Mouse (Mus musculus) olfactory bulb, adult 2 months (tissue): ENCODE measurements around the gene Plekhm1. TPM values are rescaled to one million over a fixed set of nuclear protein-coding genes. Genes with fewer than 3 reads are reported as not detected.

Experiments
- H3K27ac ChIP-seq: fragments of 200-500 bp; 2 replicates; pipeline ENCODE4 v1.5.1; 2012; ENCODE audit warnings: low read depth, low read length; ENCODE audit not compliant: insufficient read depth
- H3K4me1 ChIP-seq: fragments of 200-500 bp; 2 replicates; pipeline ENCODE4 v1.6.1; 2012; ENCODE audit warnings: low read length; ENCODE audit not compliant: control insufficient read depth, insufficient read depth
- H3K4me3 ChIP-seq: fragments of 200-500 bp; 2 replicates; pipeline ENCODE4 v1.5.1; 2012; ENCODE audit warnings: mild to moderate bottlenecking, low read depth, low read length, moderate library complexity; ENCODE audit not compliant: insufficient read depth
- CTCF ChIP-seq: fragments of 200-500 bp; IDR thresholded peaks from 2 replicates; pipeline ENCODE4 v1.5.1; 2012; ENCODE audit warnings: low read depth, mild to moderate bottlenecking, low read length, moderate library complexity; ENCODE audit not compliant: insufficient read depth
- POLR2A ChIP-seq: fragments of 200-500 bp; IDR thresholded peaks from 2 replicates; pipeline ENCODE4 v1.6.1; 2012; ENCODE audit warnings: mild to moderate bottlenecking, low read depth, low read length, moderate library complexity; ENCODE audit not compliant: insufficient read depth
- WGBS: fragments of 180-500 bp; shearing (Covaris S2); methylation state at CpG from one replicate; pipeline ENCODE4 v1.1.7; 2018; 5-methylcytosine and 5-hydroxymethylcytosine counted together
- polyA plus RNA-seq: library from polyadenylated mRNA; stranded (reverse); fragments of >200 nt; gene quantifications from 2 replicates; pipeline ENCODE4 v1.2.4, GENCODE M21; 2012; ENCODE audit warnings: low replicate concordance; ENCODE audit not compliant: missing spikeins, insufficient read depth, insufficient read length

Gene Plekhm1
- polyA plus RNA-seq, 1 experiment = not detected

DNA sequence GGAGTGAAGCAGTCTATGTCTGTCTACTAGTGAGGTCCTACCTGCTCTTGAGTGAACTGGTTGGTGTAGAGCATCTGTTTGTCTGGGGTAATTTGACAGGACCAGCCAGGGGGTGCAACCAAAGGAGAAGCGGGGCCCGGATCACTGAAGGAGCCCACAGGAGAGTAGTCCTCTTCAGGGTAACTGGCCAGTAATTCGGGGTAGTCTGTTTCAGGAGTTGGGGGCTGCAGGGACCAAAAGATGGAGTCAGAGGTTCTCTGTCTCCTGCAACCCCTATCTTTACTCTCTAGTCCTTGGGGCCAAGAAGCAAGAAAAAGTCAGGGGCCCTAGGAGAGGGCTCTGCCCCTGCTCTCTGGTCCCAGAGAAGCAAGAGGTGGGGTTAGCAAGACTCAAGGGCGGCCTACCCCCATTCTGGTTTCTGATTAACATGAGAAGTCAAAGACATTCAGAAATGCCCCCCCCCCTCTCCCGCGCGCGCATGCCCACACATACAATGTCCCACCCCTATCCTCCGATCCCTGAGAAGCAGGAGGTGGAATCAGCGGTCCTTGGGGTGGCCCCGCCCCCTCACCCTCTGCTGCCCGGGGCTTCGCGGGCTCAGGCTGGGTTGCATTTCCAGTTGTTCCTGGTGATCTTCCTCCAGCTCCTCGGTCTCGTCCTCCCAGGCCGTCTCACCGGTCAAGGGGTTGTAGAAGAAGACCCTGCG, 72.9 kb downstream of the Plekhm1 start:
- TF ChIP-seq POLR2A (no peak), CTCF (no peak)
- 59% methylated on average over 19 of the region's 19 CpGs for WGBS
- Histone ChIP-seq H3K27ac (no peak overlapping the region), H3K4me3 (no peak overlapping the region), H3K4me1 (peaks cover 8% of the 10 kb centered on the region)

DNA sequence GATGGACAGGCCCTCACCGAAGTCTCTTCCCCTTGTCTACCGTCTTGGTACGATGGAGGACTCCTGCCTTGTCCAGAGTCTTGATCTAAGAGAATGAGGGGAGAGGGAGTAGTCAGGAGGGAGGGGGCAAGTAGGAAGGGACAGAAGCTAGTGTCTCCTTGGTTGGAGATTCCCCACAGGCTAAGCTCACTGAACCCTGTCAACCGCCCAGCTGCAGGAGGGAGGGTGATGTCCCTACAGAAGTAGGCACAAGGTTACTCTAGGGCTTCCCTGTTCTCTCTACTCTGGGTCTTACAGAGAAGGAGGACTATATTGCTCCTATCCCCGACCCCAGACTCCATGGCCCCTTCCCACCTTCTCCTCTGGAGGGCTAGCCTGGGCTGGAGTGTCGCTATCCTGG, 73.8 kb downstream of the Plekhm1 start:
- peaks cover 14% of the 10 kb centered on the region for H3K4me1 ChIP-seq
- WGBS = 97% methylated on average over 6 of the region's 6 CpGs
- TF ChIP-seq CTCF (no peak), POLR2A (no peak)
- H3K4me3 ChIP-seq = no peak overlapping the region
- no peak overlapping the region for H3K27ac ChIP-seq

DNA sequence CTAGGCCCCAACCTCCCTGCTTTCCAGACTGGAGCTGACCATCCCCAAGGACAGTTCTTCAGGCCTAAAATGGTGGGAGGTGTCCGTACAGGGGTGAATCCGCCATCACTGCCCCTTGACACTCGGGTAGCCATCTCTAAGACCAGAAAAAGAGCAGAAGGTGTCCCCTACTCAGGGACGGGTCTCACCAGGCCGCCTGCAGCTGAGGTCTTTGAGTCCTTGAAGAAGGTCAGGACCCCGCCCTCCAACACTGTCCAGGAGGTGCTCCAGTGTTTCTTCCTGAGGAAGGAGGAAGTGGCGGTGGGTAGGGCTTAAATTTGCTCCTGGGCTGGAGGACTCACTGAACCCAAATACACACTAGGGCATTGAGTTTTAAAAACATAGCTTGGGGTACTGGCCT, 74.4 kb downstream of the Plekhm1 start:
- TF ChIP-seq CTCF (no peak), POLR2A (no peak)
- H3K27ac ChIP-seq = no peak overlapping the region
- H3K4me3 ChIP-seq = no peak overlapping the region
- peaks cover 20% of the 10 kb centered on the region for H3K4me1 ChIP-seq
- WGBS = 94% methylated on average over 7 of the region's 7 CpGs

DNA sequence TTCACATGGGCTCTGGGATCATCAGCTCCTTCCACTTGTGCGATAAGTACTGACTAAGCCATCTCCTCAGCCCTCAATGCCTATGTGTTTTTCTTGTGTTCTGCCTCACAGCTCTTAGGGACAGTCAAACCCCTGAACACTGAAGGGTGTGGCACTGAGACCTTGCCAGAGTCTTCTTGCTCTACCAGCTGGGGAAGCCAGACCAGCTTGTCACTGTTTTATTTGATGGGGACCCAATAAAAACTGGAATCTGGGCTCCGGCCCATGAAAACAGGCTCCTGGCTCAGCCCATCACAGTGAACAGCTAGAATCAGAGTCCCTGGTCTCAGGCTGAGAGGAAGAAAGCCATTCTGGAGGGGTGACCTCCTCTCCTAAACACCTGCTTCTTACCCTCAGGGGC, 75.3 kb downstream of the Plekhm1 start:
- WGBS = 89% methylated on average over 2 of the region's 2 CpGs
- no peak overlapping the region for H3K4me3 ChIP-seq
- TF ChIP-seq CTCF (no peak), POLR2A (no peak)
- no peak overlapping the region for H3K27ac ChIP-seq
- peaks cover 28% of the 10 kb centered on the region for H3K4me1 ChIP-seq

DNA sequence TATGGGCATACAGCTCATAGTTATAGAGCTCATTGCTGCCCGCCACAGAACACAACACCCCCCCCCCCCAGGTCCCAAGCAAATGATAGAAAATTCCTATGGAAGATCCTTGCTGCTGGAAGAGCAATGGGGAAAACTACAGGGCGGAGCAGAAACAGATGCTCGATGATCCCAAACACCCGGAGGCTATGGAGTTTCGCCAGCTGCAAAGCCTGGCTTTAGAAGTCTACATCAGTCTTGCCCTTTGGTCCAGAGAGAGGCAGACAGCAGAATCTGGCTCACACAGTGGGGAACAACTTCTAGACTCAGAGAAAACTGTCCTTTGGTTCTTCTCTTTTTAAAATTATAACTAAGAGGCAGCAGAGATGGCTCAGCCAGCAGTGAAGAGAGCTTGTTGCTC, 76.9 kb downstream of the Plekhm1 start:
- Histone ChIP-seq H3K4me3 (no peak overlapping the region), H3K4me1 (peaks cover 29% of the 10 kb centered on the region), H3K27ac (no peak overlapping the region)
- TF ChIP-seq POLR2A (no peak), CTCF (no peak)
- WGBS = 87% methylated on average over 5 of the region's 5 CpGs

DNA sequence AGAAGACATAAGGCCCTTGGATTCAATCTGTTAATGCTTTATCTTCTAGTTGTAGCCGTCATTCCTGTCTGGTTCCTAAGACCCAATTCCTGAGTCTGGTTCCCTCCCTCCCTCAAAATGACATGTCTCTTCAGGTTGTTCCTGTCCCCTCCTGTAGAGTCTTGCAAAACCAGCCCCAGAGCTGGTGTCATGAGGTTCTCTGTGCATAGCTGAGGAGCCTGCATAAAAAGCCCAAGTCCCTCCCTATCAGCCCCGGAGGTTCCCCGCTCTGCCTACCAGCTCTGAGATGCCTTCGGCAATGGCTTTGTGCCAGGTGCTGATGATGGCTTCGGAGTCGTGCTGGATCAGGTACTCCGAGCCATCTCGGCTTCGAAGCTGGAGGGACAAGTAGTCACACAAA, 77.6 kb downstream of the Plekhm1 start:
- 71% methylated on average over 9 of the region's 9 CpGs for WGBS
- no peak for TF ChIP-seq CTCF

DNA sequence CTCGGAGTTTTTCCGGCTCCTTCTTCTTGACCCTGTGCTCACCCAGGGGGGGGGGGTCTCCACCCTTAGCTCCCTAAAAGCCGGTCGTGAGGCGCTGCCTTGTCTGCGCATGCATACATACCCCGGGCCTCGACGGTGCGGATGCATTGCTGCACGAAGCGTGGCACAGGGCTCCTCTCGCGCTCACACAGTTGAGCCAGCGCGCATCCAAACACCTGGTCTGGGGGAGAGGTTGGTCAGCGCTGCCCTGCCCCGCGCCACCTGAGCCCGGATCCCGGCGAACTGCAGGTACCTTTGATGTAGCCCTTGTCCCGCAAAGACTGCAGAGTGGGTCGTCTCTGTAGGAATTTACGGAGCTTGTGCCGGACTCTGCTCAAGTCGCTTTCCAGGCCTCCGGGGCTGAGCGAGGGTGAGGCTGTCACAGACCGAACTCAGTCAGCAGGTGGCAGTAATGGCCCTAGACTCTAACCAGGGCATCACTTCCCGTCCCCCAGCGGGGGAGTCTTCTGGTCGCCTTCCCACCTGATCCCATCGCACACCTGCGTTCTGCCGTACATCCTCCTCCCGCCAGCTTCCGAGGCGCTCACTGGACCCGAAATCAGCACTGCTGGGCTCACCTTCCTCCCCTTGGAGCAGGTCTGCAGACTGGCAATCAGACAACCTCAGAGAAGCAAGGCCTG, 78.6 kb downstream of the Plekhm1 start:
- H3K27ac ChIP-seq = no peak overlapping the region
- TF ChIP-seq POLR2A = no peak
- no peak for TF ChIP-seq CTCF
- peak overlapping the region; percentile 48 for H3K4me3 ChIP-seq
- WGBS = 24% methylated on average over 40 of the region's 40 CpGs
- H3K4me1 ChIP-seq = peaks cover 21% of the 10 kb centered on the region

More for the DNA sequence above, 77.6 kb downstream of the Plekhm1 start:
- Histone ChIP-seq H3K27ac (no peak overlapping the region), H3K4me3 (no peak overlapping the region), H3K4me1 (peaks cover 26% of the 10 kb centered on the region)

DNA sequence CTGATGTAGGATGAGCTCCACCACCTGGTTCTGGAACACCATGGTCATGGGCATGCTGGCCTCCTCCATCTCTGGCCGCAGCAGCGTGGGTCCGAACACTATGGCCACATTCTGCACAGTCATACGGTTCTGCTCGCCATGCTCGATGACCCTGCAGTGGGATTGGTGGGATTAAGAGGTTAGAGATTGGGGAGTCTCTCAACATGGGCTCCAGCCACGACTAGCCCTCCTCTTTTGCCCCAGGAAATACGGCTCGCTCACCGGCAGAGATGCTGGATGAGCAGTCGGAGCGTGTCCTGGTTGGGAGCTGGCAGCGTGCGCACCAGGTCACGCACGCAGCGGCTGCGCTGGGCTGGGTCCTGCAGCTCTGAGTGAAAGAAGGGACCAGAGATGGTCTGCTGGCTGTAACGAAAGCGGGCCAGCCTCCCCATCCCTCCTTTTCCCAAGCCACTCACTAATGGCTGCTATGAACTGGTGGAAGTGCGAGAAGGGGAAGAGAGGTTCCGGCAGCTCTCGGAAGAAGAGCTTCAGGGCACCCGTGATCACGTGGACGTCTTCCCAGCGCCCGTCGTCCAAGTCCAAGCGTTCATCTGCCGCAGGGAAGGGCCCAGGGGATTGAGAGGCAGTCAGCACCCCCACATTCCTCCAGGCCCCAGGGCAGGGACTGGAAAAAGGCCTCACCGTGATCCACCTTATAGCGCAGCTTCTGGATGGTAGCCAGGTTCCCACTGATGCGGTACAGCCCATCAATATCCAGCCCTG, 79.4 kb downstream of the Plekhm1 start:
- Histone ChIP-seq H3K4me3 (peak overlapping the region; percentile 48), H3K4me1 (peaks cover 21% of the 10 kb centered on the region), H3K27ac (peak overlapping the region; percentile 50)
- TF ChIP-seq POLR2A = no peak
- 29% methylated on average over 34 of the region's 34 CpGs for WGBS
